Mouse (Mus musculus) CH12.LX (cell line): Measurements from ENCODE around the gene Rapgef4. TPM values are rescaled to one million over a fixed set of nuclear protein-coding genes. Genes with fewer than 3 reads are reported as not detected.

Experiments
- DNase-seq: peaks from one replicate; pipeline ENCODE4 v3.0.0-alpha.2; 2013; ENCODE audit errors: extremely low read depth
- H3K27ac ChIP-seq: 2 replicates; pipeline ENCODE4 v1.5.1; 2012; ENCODE audit warnings: low read depth, mild to moderate bottlenecking, control low read depth, moderate library complexity; ENCODE audit not compliant: insufficient read depth
- H3K27me3 ChIP-seq: replicated peaks from 2 replicates; pipeline ENCODE3; 2012; ENCODE audit warnings: inconsistent platforms
- H3K36me3 ChIP-seq, 2 experiments: replicated peaks in 1 of 2; 2 replicates each; pipeline versions ENCODE3 to v1.6.1; 2012; ENCODE audit warnings: inconsistent platforms in 1 of 2, low read length in 1 of 2, mild to moderate bottlenecking in 1 of 2, mixed read lengths in 1 of 2, moderate library complexity in 1 of 2; ENCODE audit not compliant: control insufficient read depth in 1 of 2, insufficient read depth in 1 of 2
- H3K4me1 ChIP-seq, 2 experiments: 2 replicates each; pipeline ENCODE4 v1.6.1; 2012; ENCODE audit warnings: inconsistent platforms in 1 of 2, moderate library complexity in 1 of 2; ENCODE audit not compliant: insufficient read depth in 2 of 2, control insufficient read depth in 1 of 2
- H3K4me2 ChIP-seq: 2 replicates; pipeline ENCODE4 v1.6.1; 2012; ENCODE audit warnings: low read depth, mild to moderate bottlenecking, control low read depth; ENCODE audit not compliant: poor library complexity, insufficient read depth, severe bottlenecking
- H3K4me3 ChIP-seq, 3 experiments: fragments of 150-350 bp in 1 of 3; sonication (generic) in 1 of 3; replicated peaks in 1 of 3; 2 replicates each; pipeline versions ENCODE3 to v1.5.1; 2011 to 2012; ENCODE audit warnings: low read depth in 2 of 3, low read length in 2 of 3, mild to moderate bottlenecking in 2 of 3, moderate library complexity in 2 of 3, control low read depth in 1 of 3, improper control_type of control experiment in 1 of 3, inconsistent platforms in 1 of 3, mixed read lengths in 1 of 3; ENCODE audit not compliant: poor library complexity in 1 of 3
- H3K79me2 ChIP-seq: replicated peaks from 2 replicates; pipeline ENCODE4 v1.6.1; 2012; ENCODE audit warnings: mild to moderate bottlenecking, moderate library complexity; ENCODE audit not compliant: control insufficient read depth, poor library complexity, insufficient read depth, severe bottlenecking; ENCODE audit errors: extremely low read depth
- H3K9ac ChIP-seq: 2 replicates; pipeline ENCODE4 v1.6.1; 2012; ENCODE audit warnings: low read depth, mild to moderate bottlenecking, control low read depth, moderate library complexity; ENCODE audit not compliant: insufficient read depth
- H3K9me3 ChIP-seq: replicated peaks from 2 replicates; pipeline ENCODE3; 2012; ENCODE audit warnings: low read length, inconsistent platforms, mixed read lengths
- BHLHE40 ChIP-seq: IDR thresholded peaks from 2 replicates; pipeline ENCODE4 v1.6.1; 2011; ENCODE audit warnings: mild to moderate bottlenecking, low read depth, low read length, improper control_type of control experiment
- CHD2 ChIP-seq: IDR thresholded peaks from 2 replicates; pipeline ENCODE4 v1.6.1; 2011; ENCODE audit warnings: low read length, improper control_type of control experiment
- EP300 ChIP-seq: IDR thresholded peaks from 2 replicates; pipeline ENCODE4 v1.6.1; 2011; ENCODE audit warnings: low read length, improper control_type of control experiment
- GABPA ChIP-seq: IDR thresholded peaks from 2 replicates; pipeline ENCODE4 v1.6.1; 2012; ENCODE audit warnings: low read depth, low read length, improper control_type of control experiment, inconsistent platforms; ENCODE audit not compliant: insufficient replicate concordance
- HCFC1 ChIP-seq: IDR thresholded peaks from 2 replicates; pipeline ENCODE4 v1.6.1; 2012; ENCODE audit warnings: low read depth, mild to moderate bottlenecking, inconsistent platforms, low read length, improper control_type of control experiment
- JUN ChIP-seq: IDR thresholded peaks from 2 replicates; pipeline ENCODE4 v1.6.1; 2011; ENCODE audit warnings: low read depth, mild to moderate bottlenecking, low read length, improper control_type of control experiment, moderate library complexity; ENCODE audit not compliant: insufficient read depth
- JUND ChIP-seq: conservative IDR thresholded peaks from 2 replicates; pipeline ENCODE4 v1.6.1; 2011; ENCODE audit warnings: low read depth, low read length, improper control_type of control experiment
- KAT2A ChIP-seq: IDR thresholded peaks from 2 replicates; pipeline ENCODE4 v1.6.1; 2012; ENCODE audit warnings: low read length, improper control_type of control experiment, inconsistent platforms; ENCODE audit not compliant: insufficient replicate concordance
- MXI1 ChIP-seq: IDR thresholded peaks from 2 replicates; pipeline ENCODE4 v1.6.1; 2011; ENCODE audit warnings: mild to moderate bottlenecking, low read depth, low read length, improper control_type of control experiment
- MYC ChIP-seq: IDR thresholded peaks from 2 replicates; pipeline ENCODE4 v1.6.1; 2011; ENCODE audit warnings: low read depth, mild to moderate bottlenecking, improper control_type of control experiment, low read length
- NRF1 ChIP-seq: IDR thresholded peaks from 2 replicates; pipeline ENCODE4 v1.6.1; 2014; ENCODE audit warnings: low read depth, mild to moderate bottlenecking, inconsistent platforms, low read length, improper control_type of control experiment, moderate library complexity
- POLR2AphosphoS2 ChIP-seq: IDR thresholded peaks from 2 replicates; pipeline ENCODE4 v1.6.1; 2011; ENCODE audit warnings: low read depth, low read length, improper control_type of control experiment
- TBP ChIP-seq: conservative IDR thresholded peaks from 2 replicates; pipeline ENCODE4 v1.6.1; 2011; ENCODE audit warnings: low read depth, low read length, improper control_type of control experiment
- TCF12 ChIP-seq: IDR thresholded peaks from 2 replicates; pipeline ENCODE4 v1.6.1; 2014; ENCODE audit warnings: low read depth, mild to moderate bottlenecking, inconsistent platforms, low read length, improper control_type of control experiment
- UBTF ChIP-seq: IDR thresholded peaks from 2 replicates; pipeline ENCODE4 v1.6.1; 2012; ENCODE audit warnings: low read depth, mild to moderate bottlenecking, inconsistent platforms, low read length, improper control_type of control experiment, moderate library complexity
- USF1 ChIP-seq: IDR thresholded peaks from 2 replicates; pipeline ENCODE4 v1.6.1; 2014; ENCODE audit warnings: low read depth, mild to moderate bottlenecking, inconsistent platforms, low read length, improper control_type of control experiment
- USF2 ChIP-seq: conservative IDR thresholded peaks from 2 replicates; pipeline ENCODE4 v1.6.1; 2011; ENCODE audit warnings: low read depth, low read length, improper control_type of control experiment
- ZC3H11A ChIP-seq: IDR thresholded peaks from 2 replicates; pipeline ENCODE4 v1.6.1; 2012; ENCODE audit warnings: low read depth, mild to moderate bottlenecking, inconsistent platforms, low read length, improper control_type of control experiment
- ZNF384 ChIP-seq: IDR thresholded peaks from 2 replicates; pipeline ENCODE4 v1.6.1; 2012; ENCODE audit warnings: low read depth, low read length, improper control_type of control experiment, inconsistent platforms
- dilution Hi-C: fragments of 300-500 bp; cut with MboI; formaldehyde crosslinking; loops from 2 replicates; pipeline ENCODE4 v1.14.3; 2020; ENCODE audit warnings: low sequenced_read_pairs; ENCODE audit not compliant: extremely low pct_unique_long_range_greater_than_20kb, extremely low pct_ligation_motif_present
- in situ Hi-C: fragments of 300-500 bp; cut with MboI; formaldehyde crosslinking; loops from 3 replicates; pipeline ENCODE4 v1.14.3; 2019; ENCODE audit warnings: low sequenced_read_pairs, low pct_ligation_motif_present, low pct_unique_long_range_greater_than_20kb, mixed read lengths
- polyA plus RNA-seq: library from polyadenylated mRNA; unstranded; fragments of >175 nt; gene quantifications from 2 replicates; pipeline ENCODE4 v1.2.1, GENCODE M21; 2012; ENCODE audit warnings: low read depth; ENCODE audit not compliant: insufficient read length
- total RNA-seq, 2 experiments: library from RNA; depleted of rRNA; stranded (reverse); fragments of 300-350 nt in 1 of 2; fragments of >200 nt in 1 of 2; gene quantifications; 2 replicates each; pipeline ENCODE4 v1.2.3; 2012 to 2014

Gene Rapgef4
- total and polyA plus RNA-seq, 3 experiments, result 0.12 to 0.13 TPM; not detected in 1

- Histone ChIP-seq H3K79me2 (no peaks in the 10 kb centered on the region), H3K36me3 (no peaks in the 10 kb centered on the region), H3K4me1 (peaks cover 0 to 3% of the 10 kb centered on the region in 2 experiments; a peak in 1 of 4 replicates), H3K27ac (no peak overlapping the region), H3K4me2 (no peak overlapping the region), H3K9ac (no peak overlapping the region), H3K27me3 (no peaks in the 10 kb centered on the region), H3K9me3 (peaks cover 5% of the 10 kb centered on the region), H3K4me3 (no peak overlapping the region)
- TF ChIP-seq TBP (no peak), JUND (no peak), USF2 (no peak), POLR2AphosphoS2 (no peak), HCFC1 (no peak), EP300 (no peak), UBTF (no peak), MXI1 (no peak), JUN (no peak), KAT2A (no peak), NRF1 (no peak), ZNF384 (no peak), CHD2 (no peak), ZC3H11A (no peak), GABPA (no peak), BHLHE40 (no peak), MYC (no peak), TCF12 (no peak)
- in situ Hi-C loops, result no loop called here
- DNase-seq, result no peak
- dilution Hi-C loops, result no loop called here
Observed at GRCm38 (mm10) chr2:72021440-72021839, 40.4 kb downstream of the Rapgef4 start.

- Histone ChIP-seq H3K27me3 (no peaks in the 10 kb centered on the region), H3K4me3 (no peak overlapping the region), H3K79me2 (no peaks in the 10 kb centered on the region), H3K36me3 (no peaks in the 10 kb centered on the region), H3K27ac (no peak overlapping the region), H3K4me2 (no peak overlapping the region), H3K4me1 (peaks cover 0 to 5% of the 10 kb centered on the region in 2 experiments; a peak in 1 of 4 replicates), H3K9ac (no peak overlapping the region), H3K9me3 (peaks cover 5% of the 10 kb centered on the region)
- no peak for TF ChIP-seq USF1
- dilution Hi-C loops (no loop called here), in situ Hi-C loops (no loop called here)
- DNase-seq, result no peak
Observed at GRCm38 (mm10) chr2:72021845-72022244, 40.8 kb downstream of the Rapgef4 start.
